Mouse (Mus musculus) spleen, adult 2 months (tissue): Measurements from ENCODE around the gene Gm5475. TPM values are rescaled to one million over a fixed set of nuclear protein-coding genes. Genes with fewer than 3 reads are reported as not detected.

Experiments used
- DNase-seq, 2 experiments: peaks; one replicate each; pipeline versions ENCODE4 v3.0.0 to v3.0.0-alpha.2; 2012 to 2021; ENCODE audit warnings: low spot score in 2 of 2, low read depth in 1 of 2
- H3K27ac ChIP-seq: fragments of 200-500 bp; 2 replicates; pipeline ENCODE4 v1.5.1; 2012; ENCODE audit warnings: low read length, inconsistent platforms; ENCODE audit not compliant: insufficient read depth
- H3K27me3 ChIP-seq: fragments of 200-500 bp; 2 replicates; pipeline ENCODE4 v1.6.1; 2012; ENCODE audit warnings: mild to moderate bottlenecking, moderate library complexity, low read length, inconsistent platforms; ENCODE audit not compliant: control insufficient read depth, insufficient read depth
- H3K36me3 ChIP-seq: fragments of 200-500 bp; 2 replicates; pipeline ENCODE4 v1.6.1; 2012; ENCODE audit warnings: mild to moderate bottlenecking, low read length, inconsistent platforms; ENCODE audit not compliant: control insufficient read depth, insufficient read depth
- H3K4me1 ChIP-seq: fragments of 200-500 bp; 2 replicates; pipeline ENCODE4 v1.6.1; 2011; ENCODE audit warnings: inconsistent platforms; ENCODE audit not compliant: control insufficient read depth, insufficient read depth, insufficient read length
- H3K4me3 ChIP-seq: fragments of 200-500 bp; 2 replicates; pipeline ENCODE4 v1.5.1; 2011; ENCODE audit warnings: mild to moderate bottlenecking, inconsistent platforms; ENCODE audit not compliant: insufficient read depth, insufficient read length; ENCODE audit errors: extremely low read depth
- CTCF ChIP-seq: fragments of 200-500 bp; IDR thresholded peaks from 2 replicates; pipeline ENCODE4 v1.5.1; 2011; ENCODE audit warnings: mild to moderate bottlenecking, inconsistent platforms; ENCODE audit not compliant: insufficient read depth, insufficient read length, insufficient replicate concordance; ENCODE audit errors: extremely low read depth
- POLR2A ChIP-seq: fragments of 200-500 bp; IDR thresholded peaks from 2 replicates; pipeline ENCODE4 v1.6.1; 2011; ENCODE audit warnings: low read depth, low read length, inconsistent platforms
- WGBS: fragments of 180-500 bp; shearing (Covaris S2); methylation state at CpG from one replicate; pipeline ENCODE4 v1.1.7; 2018; 5-methylcytosine and 5-hydroxymethylcytosine counted together
- polyA plus RNA-seq: library from polyadenylated mRNA; depleted of rRNA; stranded (reverse); fragments of >200 nt; gene quantifications from 2 replicates; pipeline ENCODE4 v1.2.3, GENCODE M21; 2012

Gene Gm5475
- polyA plus RNA-seq, 1 experiment = not detected

DNA sequence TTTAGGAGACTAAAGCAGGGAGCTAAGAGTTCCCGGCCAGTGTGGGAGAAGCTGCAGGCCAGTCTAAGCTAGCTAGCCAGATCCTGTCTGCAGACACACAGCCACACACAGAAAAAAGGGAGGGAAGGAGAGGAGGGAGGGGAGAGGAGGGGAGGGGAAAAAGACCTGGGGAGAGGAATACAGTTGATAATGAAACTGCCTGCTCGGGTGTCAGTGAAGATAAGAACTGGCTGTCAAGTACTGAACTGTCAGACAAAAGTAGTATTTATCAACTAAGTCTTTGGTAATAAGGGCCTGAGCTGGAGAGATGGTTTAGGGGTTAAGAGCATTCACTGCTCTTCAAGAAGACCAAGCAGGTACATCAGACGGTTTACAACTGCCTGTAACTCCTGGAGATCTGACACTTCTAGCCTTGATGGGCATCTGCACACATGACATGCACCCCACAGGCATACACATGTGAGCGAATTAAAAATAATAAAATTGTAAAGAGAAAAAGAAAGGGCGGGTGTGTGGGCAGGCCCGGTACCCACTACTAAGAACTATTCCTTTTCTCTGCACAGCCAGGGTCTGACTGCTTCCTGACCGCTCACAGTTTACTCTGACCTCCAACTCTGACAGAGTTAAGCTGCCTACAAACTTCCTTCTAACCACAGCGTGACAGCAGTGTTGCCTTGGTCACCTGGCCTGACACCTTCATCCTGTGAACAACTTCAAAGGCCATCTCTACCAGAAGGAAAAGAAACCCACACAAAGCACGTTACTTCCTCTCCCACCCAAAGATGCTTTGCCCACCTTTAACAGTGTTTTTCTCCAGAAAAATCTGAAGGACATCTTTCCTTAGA, 1.8 kb upstream of the Gm5475 start:
- peak overlapping the region; percentile 60 for H3K27ac ChIP-seq
- no peak for DNase-seq
- H3K27me3 ChIP-seq = 0 out of 2 replicates have a peak, but pooled peaks cover 2% of the 10 kb centered on the region
- H3K4me3 ChIP-seq = no peak overlapping the region
- no peaks in the 10 kb centered on the region for H3K36me3 ChIP-seq
- peaks cover 16% of the 10 kb centered on the region; the same call in 1 of the 2 replicates for H3K4me1 ChIP-seq
- TF ChIP-seq CTCF (no peak), POLR2A (no peak)
- 32% methylated on average over 9 of the region's 9 CpGs for WGBS

DNA sequence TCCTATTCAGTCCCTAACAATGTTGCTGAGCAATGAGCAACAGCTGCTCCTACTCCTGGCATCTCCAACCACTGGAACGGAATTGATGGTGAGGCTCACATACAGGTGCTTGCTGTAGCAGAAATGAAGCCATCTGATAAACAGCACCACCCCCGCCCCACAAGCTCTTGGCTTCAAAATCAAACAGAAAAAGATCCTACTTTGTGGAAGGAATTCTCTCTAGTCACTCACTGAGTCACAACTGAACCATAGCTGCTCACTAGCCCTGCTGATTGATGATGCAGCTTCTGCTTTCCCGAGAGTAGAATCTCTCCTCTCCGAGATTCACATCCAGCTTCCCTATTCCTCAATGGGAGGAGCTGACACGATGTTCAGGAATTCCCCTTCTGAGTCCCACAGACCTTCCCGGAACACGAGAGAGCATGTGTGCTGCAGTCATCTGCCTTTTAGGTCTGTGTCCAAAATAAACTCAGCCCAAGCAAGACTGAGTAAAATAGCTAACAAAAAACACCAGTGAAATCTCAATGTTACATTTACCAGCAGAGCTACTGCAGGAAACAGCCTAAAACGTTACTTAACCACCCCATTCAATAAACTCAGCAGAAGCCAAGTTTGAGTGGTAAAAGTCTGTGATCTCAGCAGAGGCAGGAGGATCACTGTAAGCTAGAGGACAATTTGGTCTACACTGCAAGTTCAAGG, 739 bp upstream of the Gm5475 start:
- Histone ChIP-seq H3K36me3 (no peaks in the 10 kb centered on the region), H3K27me3 (0 out of 2 replicates have a peak, but pooled peaks cover 2% of the 10 kb centered on the region), H3K4me3 (0 out of 2 replicates have a peak overlapping the region, but pooled peaks have one; percentile 14), H3K27ac (peak overlapping the region; percentile 48), H3K4me1 (peaks cover 16% of the 10 kb centered on the region; the same call in 1 of the 2 replicates)
- TF ChIP-seq CTCF (no peak), POLR2A (no peak)
- 46% methylated on average over 8 of the region's 8 CpGs for WGBS
- no peak for DNase-seq

DNA sequence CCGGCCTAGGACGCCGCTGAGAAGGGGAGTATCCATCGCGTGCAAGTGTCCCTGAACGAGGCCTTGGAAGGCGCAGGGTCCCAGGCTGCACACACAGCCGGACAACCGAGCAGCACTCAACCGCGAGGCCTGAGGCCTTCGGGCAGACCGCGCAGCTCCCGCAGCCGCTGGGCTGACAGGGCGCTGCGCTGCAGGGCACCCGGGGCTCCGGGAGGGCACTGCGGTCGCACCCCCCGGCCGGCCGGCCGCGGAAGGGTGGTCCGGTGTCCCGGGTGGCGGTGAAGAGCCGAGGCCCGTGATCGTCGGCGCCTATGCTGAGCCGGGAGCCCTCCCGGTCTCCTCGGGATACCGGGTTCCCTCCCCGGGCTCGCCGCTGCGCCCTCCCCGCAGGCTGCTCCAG, 529 bp downstream of the Gm5475 start:
- peak overlapping the region; percentile 58 for H3K27ac ChIP-seq
- 0 out of 2 replicates have a peak, but pooled peaks cover 2% of the 10 kb centered on the region for H3K27me3 ChIP-seq
- no peak for DNase-seq
- peak overlapping the region; percentile 87 for H3K4me3 ChIP-seq
- H3K4me1 ChIP-seq = peaks cover 16% of the 10 kb centered on the region; the same call in 1 of the 2 replicates
- H3K36me3 ChIP-seq = no peaks in the 10 kb centered on the region
- under 1% methylated on average over 44 of the region's 44 CpGs for WGBS
- TF ChIP-seq POLR2A (no peak), CTCF (no peak)

DNA sequence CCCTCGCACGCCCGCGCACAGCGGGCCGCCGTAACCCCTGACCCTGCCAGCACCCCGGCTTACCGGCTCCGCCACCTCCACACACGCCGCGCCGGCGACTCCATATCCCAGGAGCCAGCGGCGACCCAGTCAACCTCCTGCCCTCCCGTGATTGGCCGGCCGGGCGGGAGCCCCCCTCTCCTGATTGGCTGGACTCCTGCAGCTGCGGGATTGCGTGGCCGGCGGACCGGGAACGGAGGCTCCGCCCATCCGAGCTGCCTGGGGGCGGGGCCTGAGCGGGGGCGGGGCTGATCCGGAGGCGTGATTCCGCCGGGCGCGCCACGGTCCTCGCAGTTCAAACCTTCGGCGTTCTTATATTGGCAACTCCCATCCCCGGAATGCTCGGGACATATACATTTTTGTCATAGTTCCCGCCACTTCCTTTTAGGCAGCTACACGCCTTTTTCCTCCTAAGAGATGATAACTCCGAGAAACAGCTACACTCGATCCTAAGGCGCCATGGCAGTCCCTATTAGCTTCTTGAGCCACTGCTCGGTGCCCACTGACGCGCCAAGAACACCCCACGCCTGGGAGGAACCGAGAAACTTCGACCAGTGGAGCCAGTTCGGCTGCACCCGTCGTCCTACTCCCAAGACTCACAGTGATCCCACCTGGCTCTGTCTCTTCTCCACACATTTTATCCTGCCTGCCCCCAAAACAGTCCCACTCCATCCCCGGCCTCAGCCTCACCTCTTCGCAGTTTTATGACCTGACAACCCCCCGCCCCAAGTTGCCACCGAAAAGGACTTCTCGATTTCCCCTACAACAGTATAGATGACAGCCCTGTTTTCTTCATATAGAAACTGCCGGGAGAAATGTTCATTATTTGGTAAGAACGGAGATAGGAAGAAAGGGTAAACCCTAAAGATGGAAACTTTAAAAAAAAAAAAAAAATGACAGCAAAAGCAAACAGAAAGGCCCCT, 1.2 kb downstream of the Gm5475 start:
- DNase-seq = peak; percentile 65 to 91
- peak overlapping the region; percentile 58 for H3K27ac ChIP-seq

DNA sequence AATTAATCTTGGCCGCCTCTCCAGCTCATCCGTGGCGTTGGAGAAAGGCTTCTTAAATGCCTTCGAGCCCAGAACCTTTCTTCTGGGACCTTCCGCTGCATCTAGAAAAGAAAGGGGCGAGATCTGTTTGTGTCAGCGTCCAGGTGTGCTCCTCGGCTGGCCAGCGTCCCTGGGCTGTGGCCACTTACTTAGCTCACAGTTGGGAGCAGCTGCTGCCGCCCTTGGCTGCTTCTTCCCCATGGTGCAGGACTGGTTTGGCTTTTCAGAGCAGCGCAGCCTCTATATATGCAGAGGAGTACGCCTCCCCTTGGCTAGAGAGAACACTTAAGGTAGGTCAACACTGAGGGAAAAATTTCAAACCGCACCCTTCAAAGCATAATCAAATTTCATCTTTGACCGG, 2.0 kb downstream of the Gm5475 start:
- 5% methylated on average over 14 of the region's 14 CpGs for WGBS
- peak overlapping the region; percentile 42 for H3K4me3 ChIP-seq
- H3K27me3 ChIP-seq = 0 out of 2 replicates have a peak, but pooled peaks cover 2% of the 10 kb centered on the region
- no peak for DNase-seq
- H3K4me1 ChIP-seq = peaks cover 14% of the 10 kb centered on the region; the same call in 1 of the 2 replicates
- no peaks in the 10 kb centered on the region for H3K36me3 ChIP-seq
- TF ChIP-seq CTCF (no peak), POLR2A (no peak)
- no peak overlapping the region for H3K27ac ChIP-seq

More for the DNA sequence above, 1.2 kb downstream of the Gm5475 start:
- TF ChIP-seq POLR2A (peak; percentile 71), CTCF (no peak)
- H3K36me3 ChIP-seq = no peaks in the 10 kb centered on the region
- H3K4me3 ChIP-seq = peak overlapping the region; percentile 87
- peaks cover 14% of the 10 kb centered on the region; the same call in 1 of the 2 replicates for H3K4me1 ChIP-seq
- H3K27me3 ChIP-seq = 0 out of 2 replicates have a peak, but pooled peaks cover 2% of the 10 kb centered on the region
- WGBS = under 1% methylated on average over 63 of the region's 65 CpGs
